Mouse (Mus musculus) lung, postnatal 0 days (tissue): Measurements from ENCODE around the gene Frs2.

Source experiments
- CTCF ChIP-seq: IDR thresholded peaks from 2 replicates; pipeline ENCODE4 v1.5.1; 2016; ENCODE audit warnings: antibody characterized with exemption, mild to moderate bottlenecking
- EP300 ChIP-seq: IDR thresholded peaks from 2 replicates; pipeline ENCODE4 v1.6.1; 2016; ENCODE audit warnings: antibody characterized with exemption, mild to moderate bottlenecking, control low read depth

DNA sequence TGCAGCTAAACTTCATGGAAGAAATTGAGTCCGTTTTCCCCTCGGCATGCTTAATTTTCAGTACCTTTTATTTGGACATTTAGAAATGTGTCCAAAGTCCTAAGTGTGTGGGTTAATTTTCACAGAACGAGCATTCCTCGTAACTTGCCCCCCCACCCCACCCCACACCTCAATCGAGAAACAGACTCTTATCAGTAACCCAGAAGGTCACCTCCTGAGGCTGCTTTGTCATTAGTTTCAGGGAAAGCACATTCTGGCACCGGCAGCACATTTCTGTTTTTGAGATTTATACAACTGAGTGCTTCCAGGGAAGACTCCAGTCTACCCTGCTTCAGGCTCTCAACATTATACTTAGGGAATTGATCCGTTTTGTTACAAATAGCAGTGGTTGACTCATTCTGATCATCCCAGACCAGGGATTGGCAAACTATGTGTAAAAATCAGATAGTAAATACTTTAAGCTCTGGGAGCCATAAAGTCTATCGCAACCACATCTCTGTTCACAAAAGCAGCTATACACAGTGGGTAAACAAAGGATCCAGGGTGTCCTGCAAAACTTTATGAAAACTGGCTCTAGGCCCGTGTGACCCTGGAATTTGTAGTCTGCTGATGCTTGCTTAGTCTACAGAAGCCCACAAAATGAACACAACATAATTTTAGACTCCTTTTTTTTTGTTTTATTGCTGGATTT lies 37.2 kb upstream of the Frs2 start:
- TF ChIP-seq CTCF, result no peak
- no peak for TF ChIP-seq EP300
